Mouse (Mus musculus): ENCODE measurements at regions not wholly inside any gene's neighbourhood (a gene's known extent, or its start where the extent isn't known, plus 50 kb on each side); places are given as distances from the start of the nearest gene placed in this dataset.

GRCm38 (mm10) chr11:64579826-64580225, 143.4 kb upstream of the F930015N05Rik start:
- no peak overlapping the region for H3K9ac ChIP-seq (ENCODE audit: low read depth, low read length)
- no peak overlapping the region for H3K4me2 ChIP-seq (ENCODE audit: low read length)
- H3K4me3 ChIP-seq (ENCODE audit: low read depth, low read length): no peak overlapping the region
- H3K36me3 ChIP-seq (ENCODE audit: control insufficient read depth, insufficient read depth, low read length): no peaks in the 10 kb centered on the region
- WGBS: 92% methylated on average over 3 of the region's 3 CpGs
- no peaks in the 10 kb centered on the region for H3K4me1 ChIP-seq (ENCODE audit: control insufficient read depth, insufficient read depth, low read length)
- H3K9me3 ChIP-seq (replicated peaks; ENCODE audit: control insufficient read depth, low read length, poor library complexity, severe bottlenecking): no peaks in the 10 kb centered on the region
- no peak overlapping the region for H3K27ac ChIP-seq (ENCODE audit: low read length)
- H3K27me3 ChIP-seq (ENCODE audit: control insufficient read depth, insufficient read depth, low read depth, low read length): no peaks in the 10 kb centered on the region
- no peak for ATAC-seq

- Histone ChIP-seq H3K4me3 (ENCODE audit: low read depth, low read length) (no peak overlapping the region), H3K4me2 (ENCODE audit: low read length) (no peak overlapping the region), H3K27ac (ENCODE audit: low read length) (no peak overlapping the region), H3K27me3 (ENCODE audit: control insufficient read depth, insufficient read depth, low read depth, low read length) (no peaks in the 10 kb centered on the region), H3K4me1 (ENCODE audit: control insufficient read depth, insufficient read depth, low read length) (no peaks in the 10 kb centered on the region), H3K9me3 (replicated peaks; ENCODE audit: control insufficient read depth, low read length, poor library complexity, severe bottlenecking) (no peaks in the 10 kb centered on the region), H3K9ac (ENCODE audit: low read depth, low read length) (no peak overlapping the region), H3K36me3 (ENCODE audit: control insufficient read depth, insufficient read depth, low read length) (no peaks in the 10 kb centered on the region)
- ATAC-seq: no peak
- WGBS: 83% methylated on average over 6 of the region's 6 CpGs
Observed at GRCm38 (mm10) chr11:64586056-64586455, 149.6 kb upstream of the F930015N05Rik start.

GRCm38 (mm10) chr11:64587034-64587710, 150.7 kb upstream of the F930015N05Rik start:
- Histone ChIP-seq H3K27me3 (ENCODE audit: control insufficient read depth, insufficient read depth, low read depth, low read length) (no peaks in the 10 kb centered on the region), H3K36me3 (ENCODE audit: control insufficient read depth, insufficient read depth, low read length) (no peaks in the 10 kb centered on the region), H3K9ac (ENCODE audit: low read depth, low read length) (no peak overlapping the region), H3K4me1 (ENCODE audit: control insufficient read depth, insufficient read depth, low read length) (no peaks in the 10 kb centered on the region), H3K27ac (ENCODE audit: low read length) (no peak overlapping the region), H3K4me3 (ENCODE audit: low read depth, low read length) (no peak overlapping the region), H3K4me2 (ENCODE audit: low read length) (no peak overlapping the region), H3K9me3 (replicated peaks; ENCODE audit: control insufficient read depth, low read length, poor library complexity, severe bottlenecking) (no peaks in the 10 kb centered on the region)
- ATAC-seq: no peak
- 55% methylated on average over 7 of the region's 7 CpGs for WGBS

- ATAC-seq: no peak
- no peaks in the 10 kb centered on the region for H3K9me3 ChIP-seq (replicated peaks; ENCODE audit: control insufficient read depth, low read length, poor library complexity, severe bottlenecking)
- no peak overlapping the region for H3K4me3 ChIP-seq (ENCODE audit: low read depth, low read length)
- H3K27me3 ChIP-seq (ENCODE audit: control insufficient read depth, insufficient read depth, low read depth, low read length): no peaks in the 10 kb centered on the region
- H3K4me1 ChIP-seq (ENCODE audit: control insufficient read depth, insufficient read depth, low read length): no peaks in the 10 kb centered on the region
- H3K9ac ChIP-seq (ENCODE audit: low read depth, low read length): no peak overlapping the region
- 25% methylated on average over 13 of the region's 13 CpGs for WGBS
- no peak overlapping the region for H3K27ac ChIP-seq (ENCODE audit: low read length)
- H3K4me2 ChIP-seq (ENCODE audit: low read length): no peak overlapping the region
- H3K36me3 ChIP-seq (ENCODE audit: control insufficient read depth, insufficient read depth, low read length): no peaks in the 10 kb centered on the region
Observed at GRCm38 (mm10) chr11:64587751-64588600, 151.5 kb upstream of the F930015N05Rik start.

DNA sequence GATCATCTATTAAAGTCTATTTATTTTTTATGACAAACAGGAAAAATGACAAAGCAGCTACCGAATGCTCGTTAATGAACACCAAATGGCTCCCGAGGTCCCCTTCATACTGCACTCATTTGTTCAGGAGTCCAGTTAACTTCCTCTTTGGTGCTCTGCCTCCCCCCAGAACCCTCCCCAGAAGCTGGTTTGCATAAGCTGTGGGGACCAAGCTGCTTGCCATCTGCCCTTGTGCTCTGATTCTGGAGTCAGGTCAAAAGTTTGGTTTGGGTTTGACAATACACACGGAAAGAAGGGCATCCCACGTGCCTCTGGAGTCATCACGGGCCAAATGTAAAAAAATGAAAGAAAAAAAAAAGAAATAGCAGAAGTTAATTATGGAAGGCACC, 152.1 kb upstream of the F930015N05Rik start:
- 53% methylated on average over 6 of the region's 6 CpGs for WGBS

DNA sequence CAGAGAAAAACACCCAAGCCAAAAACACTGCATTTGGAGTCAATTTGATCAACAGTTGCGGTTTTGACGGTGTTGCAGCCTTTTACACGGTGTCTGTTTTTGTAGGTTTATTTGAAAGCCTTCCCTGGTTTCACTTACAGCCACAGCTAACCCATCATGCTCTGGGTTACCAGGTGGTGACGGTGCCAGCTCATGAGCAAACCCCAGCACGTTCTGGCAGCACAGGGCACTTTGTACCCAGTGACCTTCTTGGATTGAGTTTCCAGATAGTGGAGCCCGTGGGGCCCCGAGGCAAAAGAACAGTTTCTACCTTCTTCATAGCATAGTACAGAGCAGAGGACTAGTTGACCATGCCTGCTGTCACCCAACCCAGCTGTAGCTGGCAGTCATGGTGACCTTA, 152.6 kb upstream of the F930015N05Rik start:
- H3K27ac ChIP-seq (ENCODE audit: low read length): no peak overlapping the region
- no peak overlapping the region for H3K9ac ChIP-seq (ENCODE audit: low read depth, low read length)
- H3K27me3 ChIP-seq (ENCODE audit: control insufficient read depth, insufficient read depth, low read depth, low read length): no peaks in the 10 kb centered on the region
- H3K4me1 ChIP-seq (ENCODE audit: control insufficient read depth, insufficient read depth, low read length): no peaks in the 10 kb centered on the region
- no peak for ATAC-seq
- H3K36me3 ChIP-seq (ENCODE audit: control insufficient read depth, insufficient read depth, low read length): no peaks in the 10 kb centered on the region
- no peak overlapping the region for H3K4me3 ChIP-seq (ENCODE audit: low read depth, low read length)
- H3K9me3 ChIP-seq (replicated peaks; ENCODE audit: control insufficient read depth, low read length, poor library complexity, severe bottlenecking): no peaks in the 10 kb centered on the region
- WGBS: 90% methylated on average over 7 of the region's 7 CpGs
- no peak overlapping the region for H3K4me2 ChIP-seq (ENCODE audit: low read length)

More for the DNA sequence above, 152.1 kb upstream of the F930015N05Rik start:
- Histone ChIP-seq H3K36me3 (ENCODE audit: control insufficient read depth, insufficient read depth, low read length) (no peaks in the 10 kb centered on the region), H3K4me2 (ENCODE audit: low read length) (no peak overlapping the region), H3K27me3 (ENCODE audit: control insufficient read depth, insufficient read depth, low read depth, low read length) (no peaks in the 10 kb centered on the region), H3K9me3 (replicated peaks; ENCODE audit: control insufficient read depth, low read length, poor library complexity, severe bottlenecking) (no peaks in the 10 kb centered on the region), H3K27ac (ENCODE audit: low read length) (no peak overlapping the region), H3K9ac (ENCODE audit: low read depth, low read length) (no peak overlapping the region), H3K4me3 (ENCODE audit: low read depth, low read length) (no peak overlapping the region), H3K4me1 (ENCODE audit: control insufficient read depth, insufficient read depth, low read length) (no peaks in the 10 kb centered on the region)
- no peak for ATAC-seq

- no peaks in the 10 kb centered on the region for H3K27me3 ChIP-seq (ENCODE audit: control insufficient read depth, insufficient read depth, low read depth, low read length)
- H3K9ac ChIP-seq (ENCODE audit: low read depth, low read length): no peak overlapping the region
- no peaks in the 10 kb centered on the region for H3K36me3 ChIP-seq (ENCODE audit: control insufficient read depth, insufficient read depth, low read length)
- WGBS: 87% methylated on average over 4 of the region's 4 CpGs
- no peak for ATAC-seq
- H3K4me1 ChIP-seq (ENCODE audit: control insufficient read depth, insufficient read depth, low read length): no peaks in the 10 kb centered on the region
- no peak overlapping the region for H3K27ac ChIP-seq (ENCODE audit: low read length)
- no peaks in the 10 kb centered on the region for H3K9me3 ChIP-seq (replicated peaks; ENCODE audit: control insufficient read depth, low read length, poor library complexity, severe bottlenecking)
- no peak overlapping the region for H3K4me3 ChIP-seq (ENCODE audit: low read depth, low read length)
- no peak overlapping the region for H3K4me2 ChIP-seq (ENCODE audit: low read length)
Observed at GRCm38 (mm10) chr11:64590091-64590490, 153.6 kb upstream of the F930015N05Rik start.

DNA sequence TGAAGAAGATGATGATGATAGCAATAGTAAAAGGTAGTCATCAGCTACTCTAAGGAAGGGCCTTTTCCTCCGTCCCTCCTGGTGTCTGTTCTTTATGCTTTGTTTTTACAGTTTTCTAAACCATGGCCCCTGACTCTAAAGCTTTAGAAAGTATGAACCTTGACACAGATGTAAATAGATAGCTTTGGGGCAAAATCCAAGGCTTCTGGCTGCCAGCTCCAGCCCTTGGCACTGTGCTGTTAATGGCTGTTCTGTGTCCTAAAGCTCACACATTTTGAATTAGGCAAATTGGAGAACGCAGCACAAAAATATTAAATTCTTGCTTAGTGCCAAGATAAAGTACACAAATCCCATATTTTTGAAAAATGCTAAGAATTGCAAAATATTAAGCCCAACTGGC, 155.8 kb upstream of the F930015N05Rik start:
- ATAC-seq: no peak
- Histone ChIP-seq H3K27me3 (ENCODE audit: control insufficient read depth, insufficient read depth, low read depth, low read length) (no peaks in the 10 kb centered on the region), H3K4me3 (ENCODE audit: low read depth, low read length) (no peak overlapping the region), H3K4me2 (ENCODE audit: low read length) (no peak overlapping the region), H3K4me1 (ENCODE audit: control insufficient read depth, insufficient read depth, low read length) (no peaks in the 10 kb centered on the region), H3K9ac (ENCODE audit: low read depth, low read length) (no peak overlapping the region), H3K36me3 (ENCODE audit: control insufficient read depth, insufficient read depth, low read length) (no peaks in the 10 kb centered on the region), H3K27ac (ENCODE audit: low read length) (no peak overlapping the region), H3K9me3 (replicated peaks; ENCODE audit: control insufficient read depth, low read length, poor library complexity, severe bottlenecking) (no peaks in the 10 kb centered on the region)
- 91% methylated on average over 2 of the region's 2 CpGs for WGBS

GRCm38 (mm10) chr11:64597305-64597704, 160.9 kb upstream of the F930015N05Rik start:
- Histone ChIP-seq H3K4me2 (ENCODE audit: low read length) (no peak overlapping the region), H3K4me3 (ENCODE audit: low read depth, low read length) (no peak overlapping the region), H3K27me3 (ENCODE audit: control insufficient read depth, insufficient read depth, low read depth, low read length) (no peaks in the 10 kb centered on the region), H3K4me1 (ENCODE audit: control insufficient read depth, insufficient read depth, low read length) (peaks cover 3% of the 10 kb centered on the region; the same call in 1 of the 2 replicates), H3K27ac (ENCODE audit: low read length) (no peak overlapping the region), H3K9ac (ENCODE audit: low read depth, low read length) (no peak overlapping the region), H3K9me3 (replicated peaks; ENCODE audit: control insufficient read depth, low read length, poor library complexity, severe bottlenecking) (0 out of 2 replicates have a peak, but pooled peaks cover 2% of the 10 kb centered on the region), H3K36me3 (ENCODE audit: control insufficient read depth, insufficient read depth, low read length) (no peaks in the 10 kb centered on the region)
- ATAC-seq: no peak
- 43% methylated on average over 4 of the region's 4 CpGs for WGBS

Measured in midbrain, embryonic 16.5 days (tissue).